Mouse (Mus musculus) erythroblast, embryonic 14.5 days (primary cell): ENCODE data around the gene Slc2a4.

Experiments
- GATA1 ChIP-seq: IDR thresholded peaks from 2 replicates; pipeline ENCODE4 v1.6.1; 2012; ENCODE audit warnings: low read length, inconsistent platforms, mixed read lengths
- TAL1 ChIP-seq: IDR thresholded peaks from 3 replicates; pipeline ENCODE4 v1.6.1; 2012; ENCODE audit warnings: low read length, inconsistent platforms, mixed read lengths

GRCm38 (mm10) chr11:69919053-69919452 is 28.9 kb downstream of the Slc2a4 start:
- no peak for TF ChIP-seq GATA1
- TF ChIP-seq TAL1: no peak
